Mouse (Mus musculus): ENCODE results near the gene C730034F03Rik.

GRCm38 (mm10) chr15:89442486-89443070 lies 13.2 kb downstream of the C730034F03Rik start:
- TF ChIP-seq POLR2A (IDR thresholded peaks at IDR 0.05; ENCODE audit: insufficient read depth, low read depth, low read length) (no peak), CTCF (IDR thresholded peaks at IDR 0.05) (peak; percentile 35)

Measured in heart, adult 2 months (tissue).